Mouse (Mus musculus): ENCODE measurements around the gene Siah2.

DNA sequence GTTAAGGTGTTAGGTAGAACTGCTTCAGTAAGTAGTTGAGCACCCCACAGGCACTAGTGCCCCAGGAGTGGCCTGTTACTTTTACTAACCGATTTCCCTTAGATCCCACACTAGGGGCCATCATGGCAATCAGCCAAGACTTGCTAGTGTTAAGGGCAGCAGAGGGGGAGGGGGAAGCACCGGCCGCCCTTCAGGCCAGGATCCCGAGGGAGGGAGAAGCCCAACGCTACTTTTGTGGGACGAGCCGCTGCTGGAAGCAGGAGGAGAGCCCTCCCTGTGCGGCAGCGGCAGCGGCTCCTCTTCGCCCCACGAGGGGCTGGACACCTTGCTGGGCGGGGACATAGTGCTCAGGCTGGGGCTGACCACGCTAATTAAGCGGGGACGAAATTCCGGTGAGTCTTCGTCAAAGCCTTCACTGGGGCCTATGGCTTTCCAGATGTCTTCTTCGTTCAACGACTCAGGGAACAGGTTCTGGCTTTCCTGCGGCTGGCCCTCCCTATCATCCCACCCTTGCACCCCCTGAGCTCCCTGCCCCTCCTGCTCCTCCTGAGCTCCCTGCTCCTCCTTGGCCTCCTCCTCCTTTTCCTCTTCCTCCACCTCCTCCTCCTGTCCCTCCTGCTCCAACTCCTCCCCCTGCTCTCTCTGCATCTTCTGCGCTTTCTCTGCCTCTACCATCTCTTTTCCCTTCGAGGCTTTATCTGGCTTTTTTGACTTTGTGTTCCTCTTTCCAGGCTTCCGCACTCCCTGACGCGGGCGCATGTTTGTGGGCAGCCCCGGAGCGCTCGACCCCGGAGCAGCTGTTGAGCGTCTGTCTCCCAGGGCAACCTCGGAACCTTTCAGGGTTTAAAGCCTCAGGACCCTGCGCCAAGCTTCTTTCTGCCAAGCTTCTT is 55.5 kb downstream of the Siah2 start, which contains the start of gene Erich6:
- TF ChIP-seq GATA1 (IDR thresholded peaks at IDR 0.05; ENCODE audit: borderline replicate concordance, low read length) (no peak), FLI1 (IDR thresholded peaks at IDR 0.05; ENCODE audit: low read length) (no peak)

Measured in megakaryocyte, embryonic 14.5 days (primary cell).